Mouse (Mus musculus) splenic B cell, adult 2 months (primary cell): Measurements from ENCODE around the gene Slc51a.

Experiments used
- DNase-seq: peaks from one replicate; pipeline ENCODE4 v3.0.0-alpha.2; 2011; ENCODE audit warnings: low read depth, low spot score
- H3K27me3 ChIP-seq: 2 replicates; pipeline ENCODE4 v1.6.1; 2012; ENCODE audit warnings: mild to moderate bottlenecking, low read length, moderate library complexity, mixed read lengths; ENCODE audit not compliant: control insufficient read depth, poor library complexity, insufficient read depth, severe bottlenecking
- H3K36me3 ChIP-seq: 2 replicates; pipeline ENCODE4 v1.6.1; 2012; ENCODE audit warnings: mild to moderate bottlenecking, low read length, moderate library complexity, mixed read lengths; ENCODE audit not compliant: control insufficient read depth, poor library complexity, insufficient read depth, severe bottlenecking

The Slc51a gene

GRCm38 (mm10) chr16:32513401-32513800 is 25.7 kb upstream of the Slc51a start:
- H3K36me3 ChIP-seq: no peaks in the 10 kb centered on the region
- DNase-seq: no peak
- no peaks in the 10 kb centered on the region for H3K27me3 ChIP-seq

- no peak for DNase-seq
- Histone ChIP-seq H3K27me3 (no peaks in the 10 kb centered on the region), H3K36me3 (no peaks in the 10 kb centered on the region)
These were observed 25.2 kb upstream of the Slc51a start for GRCm38 (mm10) chr16:32512921-32513320.

- no peak for DNase-seq
- no peaks in the 10 kb centered on the region for H3K36me3 ChIP-seq
- no peaks in the 10 kb centered on the region for H3K27me3 ChIP-seq
These were observed 24.3 kb upstream of the Slc51a start for GRCm38 (mm10) chr16:32511827-32512490.

GRCm38 (mm10) chr16:32511338-32511734 is 23.7 kb upstream of the Slc51a start:
- Histone ChIP-seq H3K36me3 (no peaks in the 10 kb centered on the region), H3K27me3 (no peaks in the 10 kb centered on the region)
- no peak for DNase-seq

GRCm38 (mm10) chr16:32510399-32511337 is 23.0 kb upstream of the Slc51a start:
- no peaks in the 10 kb centered on the region for H3K27me3 ChIP-seq
- no peak for DNase-seq
- no peaks in the 10 kb centered on the region for H3K36me3 ChIP-seq

- DNase-seq: no peak
- no peaks in the 10 kb centered on the region for H3K36me3 ChIP-seq
- no peaks in the 10 kb centered on the region for H3K27me3 ChIP-seq
These were observed 21.6 kb upstream of the Slc51a start for GRCm38 (mm10) chr16:32509066-32509942.

- H3K36me3 ChIP-seq: no peaks in the 10 kb centered on the region
- DNase-seq: no peak
- no peaks in the 10 kb centered on the region for H3K27me3 ChIP-seq
These were observed 20.9 kb upstream of the Slc51a start for GRCm38 (mm10) chr16:32508506-32509065.

- H3K27me3 ChIP-seq: no peaks in the 10 kb centered on the region
- no peaks in the 10 kb centered on the region for H3K36me3 ChIP-seq
- no peak for DNase-seq
These were observed 20.4 kb upstream of the Slc51a start for GRCm38 (mm10) chr16:32508035-32508434.

- Histone ChIP-seq H3K36me3 (no peaks in the 10 kb centered on the region), H3K27me3 (no peaks in the 10 kb centered on the region)
- peak; percentile 80 for DNase-seq
These were observed 19.7 kb upstream of the Slc51a start for GRCm38 (mm10) chr16:32507407-32507806.

GRCm38 (mm10) chr16:32506868-32507267 is 19.2 kb upstream of the Slc51a start:
- H3K36me3 ChIP-seq: no peaks in the 10 kb centered on the region
- H3K27me3 ChIP-seq: no peaks in the 10 kb centered on the region
- no peak for DNase-seq

GRCm38 (mm10) chr16:32506298-32506697 is 18.6 kb upstream of the Slc51a start:
- no peaks in the 10 kb centered on the region for H3K36me3 ChIP-seq
- no peaks in the 10 kb centered on the region for H3K27me3 ChIP-seq
- DNase-seq: no peak

GRCm38 (mm10) chr16:32503633-32504032 is 16.0 kb upstream of the Slc51a start:
- Histone ChIP-seq H3K36me3 (no peaks in the 10 kb centered on the region), H3K27me3 (no peaks in the 10 kb centered on the region)
- no peak for DNase-seq

- Histone ChIP-seq H3K36me3 (no peaks in the 10 kb centered on the region), H3K27me3 (no peaks in the 10 kb centered on the region)
- DNase-seq: no peak
These were observed 15.1 kb upstream of the Slc51a start for GRCm38 (mm10) chr16:32502621-32503335.

- no peak for DNase-seq
- H3K27me3 ChIP-seq: no peaks in the 10 kb centered on the region
- no peaks in the 10 kb centered on the region for H3K36me3 ChIP-seq
These were observed 13.8 kb upstream of the Slc51a start for GRCm38 (mm10) chr16:32501459-32501858.
